Mouse (Mus musculus) lung, embryonic 16.5 days (tissue): ENCODE measurements at regions not wholly inside any gene's neighbourhood (a gene's known extent, or its start where the extent isn't known, plus 50 kb on each side); places are given as distances from the start of the nearest gene placed in this dataset.
A peak's percentile ranks its signal among the peaks of the same experiment; 100 is the strongest.

Source experiments
- ATAC-seq: fragments of 200-750 bp; cut with Nextera tagmentation; 2 replicates; pipeline ENCODE4 v1.8.0; 2017; ENCODE audit warnings: low read depth, mild to moderate bottlenecking, moderate library complexity
- H3K27ac ChIP-seq: fragments of 300-500 bp; sonication (generic); 2 replicates; pipeline ENCODE4 v1.5.1; 2014; ENCODE audit warnings: mild to moderate bottlenecking, control low read depth, low read length
- H3K27me3 ChIP-seq: fragments of 300-500 bp; sonication (generic); 2 replicates; pipeline ENCODE4 v1.6.1; 2014; ENCODE audit warnings: low read depth, low read length, mixed read lengths; ENCODE audit not compliant: control insufficient read depth, insufficient read depth
- H3K36me3 ChIP-seq: fragments of 300-500 bp; sonication (generic); 2 replicates; pipeline ENCODE4 v1.6.1; 2014; ENCODE audit warnings: low read length; ENCODE audit not compliant: control insufficient read depth, insufficient read depth
- H3K4me1 ChIP-seq: fragments of 300-500 bp; sonication (generic); replicated peaks from 2 replicates; pipeline ENCODE4 v1.6.1; 2014; ENCODE audit warnings: low read length, mixed read lengths; ENCODE audit not compliant: control insufficient read depth, insufficient read depth
- H3K4me2 ChIP-seq: fragments of 300-500 bp; sonication (generic); 2 replicates; pipeline ENCODE4 v1.6.1; 2014; ENCODE audit warnings: low read depth, low read length, control low read depth
- H3K4me3 ChIP-seq: fragments of 300-500 bp; sonication (generic); 2 replicates; pipeline ENCODE4 v1.5.1; 2014; ENCODE audit warnings: mild to moderate bottlenecking, low read length, control low read depth
- H3K9ac ChIP-seq: fragments of 300-500 bp; sonication (generic); 2 replicates; pipeline ENCODE4 v1.6.1; 2014; ENCODE audit warnings: low read length, control low read depth
- H3K9me3 ChIP-seq: fragments of 300-500 bp; sonication (generic); 2 replicates; pipeline ENCODE4 v1.6.1; 2016; ENCODE audit warnings: low read length; ENCODE audit not compliant: control insufficient read depth
- WGBS: fragments of 180-500 bp; shearing (Covaris S2); extraction: QIAGEN DNeasy Blood & Tissue Kit; methylation state at CpG from one replicate; pipeline ENCODE4 v1.1.7; 2014; 5-methylcytosine and 5-hydroxymethylcytosine counted together

- Histone ChIP-seq H3K27me3 (no peaks in the 10 kb centered on the region), H3K4me2 (no peak overlapping the region), H3K36me3 (no peaks in the 10 kb centered on the region), H3K9me3 (no peaks in the 10 kb centered on the region), H3K4me3 (no peak overlapping the region), H3K9ac (no peak overlapping the region), H3K4me1 (no peaks in the 10 kb centered on the region), H3K27ac (no peak overlapping the region)
- WGBS = 51% methylated on average over 2 of the region's 2 CpGs
- no peak for ATAC-seq
Measured at GRCm38 (mm10) chr4:70952671-70953070, 417.9 kb upstream of the Megf9 start.

- Histone ChIP-seq H3K4me2 (no peak overlapping the region), H3K9me3 (no peaks in the 10 kb centered on the region), H3K4me1 (no peaks in the 10 kb centered on the region), H3K4me3 (no peak overlapping the region), H3K27me3 (no peaks in the 10 kb centered on the region), H3K27ac (no peak overlapping the region), H3K36me3 (no peaks in the 10 kb centered on the region), H3K9ac (no peak overlapping the region)
- ATAC-seq = no peak
- WGBS = 69% methylated on average over 2 of the region's 2 CpGs
Measured at GRCm38 (mm10) chr4:70940146-70940545, 405.4 kb upstream of the Megf9 start.

- no peaks in the 10 kb centered on the region for H3K4me1 ChIP-seq
- ATAC-seq = peak; percentile 89
- no peaks in the 10 kb centered on the region for H3K36me3 ChIP-seq
- no peaks in the 10 kb centered on the region for H3K27me3 ChIP-seq
- no peak overlapping the region for H3K27ac ChIP-seq
- no peaks in the 10 kb centered on the region for H3K9me3 ChIP-seq
- H3K4me3 ChIP-seq = no peak overlapping the region
- no peak overlapping the region for H3K9ac ChIP-seq
- no peak overlapping the region for H3K4me2 ChIP-seq
Measured at GRCm38 (mm10) chr4:70934140-70934539, 399.3 kb upstream of the Megf9 start.

GRCm38 (mm10) chr4:70921972-70922692, 387.3 kb upstream of the Megf9 start:
- no peak overlapping the region for H3K4me3 ChIP-seq
- H3K36me3 ChIP-seq = no peaks in the 10 kb centered on the region
- H3K27ac ChIP-seq = no peak overlapping the region
- no peak for ATAC-seq
- H3K27me3 ChIP-seq = no peaks in the 10 kb centered on the region
- no peak overlapping the region for H3K4me2 ChIP-seq
- H3K4me1 ChIP-seq = no peaks in the 10 kb centered on the region
- no peak overlapping the region for H3K9ac ChIP-seq
- H3K9me3 ChIP-seq = no peaks in the 10 kb centered on the region
- 55% methylated on average over 3 of the region's 3 CpGs for WGBS

- no peaks in the 10 kb centered on the region for H3K36me3 ChIP-seq
- H3K9ac ChIP-seq = no peak overlapping the region
- no peak for ATAC-seq
- H3K9me3 ChIP-seq = no peaks in the 10 kb centered on the region
- H3K4me3 ChIP-seq = no peak overlapping the region
- H3K4me1 ChIP-seq = no peaks in the 10 kb centered on the region
- no peaks in the 10 kb centered on the region for H3K27me3 ChIP-seq
- H3K27ac ChIP-seq = no peak overlapping the region
- H3K4me2 ChIP-seq = no peak overlapping the region
Measured at GRCm38 (mm10) chr4:70914566-70914965, 379.8 kb upstream of the Megf9 start.

GRCm38 (mm10) chr4:70906771-70907749, 372.3 kb upstream of the Megf9 start:
- Histone ChIP-seq H3K9me3 (no peaks in the 10 kb centered on the region), H3K27me3 (no peaks in the 10 kb centered on the region)
- ATAC-seq = no peak

More at GRCm38 (mm10) chr4:70906771-70907749, 372.3 kb upstream of the Megf9 start:
- no peaks in the 10 kb centered on the region for H3K36me3 ChIP-seq
- no peaks in the 10 kb centered on the region for H3K4me1 ChIP-seq
- no peak overlapping the region for H3K9ac ChIP-seq
- H3K4me2 ChIP-seq = no peak overlapping the region
- H3K4me3 ChIP-seq = no peak overlapping the region
- WGBS = 38% methylated on average over 3 of the region's 3 CpGs
- no peak overlapping the region for H3K27ac ChIP-seq
